Mouse (Mus musculus) telencephalon, adult 2 months (tissue): ENCODE measurements around the gene Qdpr.

Source experiments
- DNase-seq: peaks from one replicate; pipeline ENCODE4 v3.0.0-alpha.2; 2011; ENCODE audit warnings: low read depth, low spot score

Gene Qdpr

DNA sequence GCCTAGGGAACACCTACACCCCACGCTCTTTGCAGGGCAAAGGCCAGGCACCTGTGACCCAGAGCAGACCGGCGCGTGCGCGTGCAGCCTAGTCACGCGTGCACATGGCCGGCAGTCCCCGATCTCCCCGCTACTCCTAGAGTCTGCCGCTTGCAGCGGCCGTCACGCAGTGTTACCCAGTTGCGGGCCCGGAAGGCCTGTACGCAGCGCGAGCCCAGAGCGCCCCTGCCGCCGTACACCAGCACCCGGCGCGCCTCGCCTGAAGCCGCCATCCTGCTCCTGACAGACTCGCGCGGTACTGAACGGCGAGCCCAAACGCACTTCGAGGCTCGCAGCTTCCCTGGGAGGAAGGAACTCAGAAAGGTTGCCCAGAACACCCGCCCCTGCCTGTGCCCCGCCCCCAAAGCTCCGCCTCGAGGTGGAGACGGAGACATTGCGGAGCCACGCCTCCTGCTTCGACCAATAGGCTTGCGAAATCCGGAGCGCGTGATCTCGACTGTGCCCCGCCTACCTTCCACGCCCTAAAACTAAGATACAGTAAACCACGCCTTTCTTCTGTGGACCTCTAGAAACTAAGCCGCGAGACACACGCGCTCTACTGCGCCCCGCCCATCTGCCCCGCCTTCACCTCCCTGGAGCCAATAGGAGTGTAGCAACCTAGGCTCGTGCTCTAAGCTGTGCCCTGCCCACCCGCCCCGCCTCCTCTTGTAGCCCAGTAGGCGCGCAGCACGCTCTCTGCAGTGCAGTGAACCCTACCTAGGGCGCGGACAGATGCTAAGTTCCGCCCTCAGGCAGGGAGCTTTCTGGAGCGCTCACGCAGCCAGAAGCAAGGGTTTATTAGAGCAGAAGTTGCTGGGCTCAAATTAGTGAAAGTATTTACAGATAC, at the start of gene Qdpr:
TSS of gene Qdpr (minus strand) at position 406 of the 886 bp plus-strand sequence.
- DNase-seq: peak; percentile 100

DNA sequence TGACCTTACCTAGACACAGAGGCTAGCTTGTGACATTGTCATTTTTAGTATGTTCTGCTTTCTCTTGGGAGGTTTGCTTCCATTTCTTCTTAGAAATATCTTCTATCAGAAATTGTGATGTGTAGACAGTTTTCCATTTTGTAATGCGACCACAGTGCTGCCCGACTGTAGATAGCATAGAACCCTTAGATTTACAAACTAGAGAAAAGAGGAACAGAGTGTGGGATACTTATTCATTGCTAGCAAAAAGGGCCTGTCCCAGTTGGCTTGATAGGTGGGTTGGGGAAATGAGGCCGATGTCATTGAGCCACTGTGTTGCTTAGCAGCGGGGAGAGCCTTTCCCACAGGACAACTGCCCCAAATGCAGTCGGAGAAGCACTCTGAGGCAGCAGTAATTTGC, 47.5 kb upstream of the Qdpr start:
- no peak for DNase-seq

GRCm38 (mm10) chr5:45496930-45497550, 47.0 kb upstream of the Qdpr start:
- DNase-seq: no peak

DNA sequence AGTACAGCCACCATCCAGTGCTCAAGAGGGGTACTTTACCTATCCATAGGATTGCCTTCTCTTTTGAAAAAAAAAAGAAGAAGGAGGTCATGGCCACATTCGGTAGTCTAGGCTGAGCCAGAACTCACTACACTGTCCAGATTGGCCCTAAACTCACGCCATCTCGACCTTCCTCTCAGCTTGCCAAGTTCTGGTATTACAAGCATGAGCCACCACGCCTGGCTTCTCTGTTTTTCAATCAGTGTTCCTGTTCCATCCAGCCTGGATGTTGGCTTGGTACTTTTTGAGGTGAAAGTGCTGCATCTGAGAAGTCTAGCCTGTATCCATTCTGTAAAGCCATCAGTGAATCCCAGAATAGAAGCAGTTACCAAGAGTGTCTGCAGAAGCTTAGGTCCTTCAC, 46.4 kb upstream of the Qdpr start:
- DNase-seq: no peak

DNA sequence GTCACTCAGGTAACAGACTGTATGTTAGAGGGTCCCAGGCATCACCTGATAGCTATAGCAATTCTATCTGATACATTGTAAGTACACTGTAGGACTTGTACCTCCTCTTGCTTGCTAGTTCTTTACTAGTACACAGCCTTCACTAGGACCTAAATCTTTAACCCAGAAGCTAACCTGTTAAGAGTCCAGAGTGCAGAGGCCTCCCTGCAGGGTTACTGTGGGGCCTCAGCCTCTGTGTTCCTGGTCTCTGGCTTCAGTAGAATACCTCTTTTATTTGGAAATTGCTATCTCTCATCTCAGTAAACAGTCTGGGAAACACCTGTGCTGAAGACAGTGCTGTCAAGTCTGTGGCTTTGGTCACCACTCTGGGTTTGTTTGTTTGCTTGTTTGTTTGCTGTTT, 46.0 kb upstream of the Qdpr start:
- no peak for DNase-seq

DNA sequence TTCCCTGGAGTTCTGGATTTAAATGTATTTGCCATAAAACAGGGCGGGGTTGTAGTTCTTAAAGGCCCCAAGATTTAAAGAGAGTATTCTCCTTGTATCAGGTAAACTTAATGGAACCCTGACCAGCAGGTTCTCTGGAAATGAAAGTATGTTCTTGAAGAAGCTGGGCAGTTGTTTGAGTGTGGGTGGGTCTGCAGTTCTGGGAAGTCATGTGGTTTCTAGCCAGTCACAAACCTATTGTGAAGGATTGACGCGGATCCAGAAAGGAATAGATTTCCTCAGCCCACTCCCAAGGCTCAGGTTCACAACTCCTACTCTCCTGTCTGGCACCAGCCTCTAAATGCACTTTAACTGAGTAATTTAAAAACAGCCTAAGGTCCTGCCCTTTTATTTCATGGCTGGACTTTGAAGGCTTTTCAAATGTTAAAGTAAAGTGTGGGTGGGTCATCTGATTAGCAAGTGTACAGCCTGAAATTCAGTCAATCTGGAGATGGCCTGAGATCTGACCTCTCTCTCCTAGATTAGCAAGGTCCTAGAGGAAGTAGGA, 45.5 kb upstream of the Qdpr start:
- DNase-seq: no peak

DNA sequence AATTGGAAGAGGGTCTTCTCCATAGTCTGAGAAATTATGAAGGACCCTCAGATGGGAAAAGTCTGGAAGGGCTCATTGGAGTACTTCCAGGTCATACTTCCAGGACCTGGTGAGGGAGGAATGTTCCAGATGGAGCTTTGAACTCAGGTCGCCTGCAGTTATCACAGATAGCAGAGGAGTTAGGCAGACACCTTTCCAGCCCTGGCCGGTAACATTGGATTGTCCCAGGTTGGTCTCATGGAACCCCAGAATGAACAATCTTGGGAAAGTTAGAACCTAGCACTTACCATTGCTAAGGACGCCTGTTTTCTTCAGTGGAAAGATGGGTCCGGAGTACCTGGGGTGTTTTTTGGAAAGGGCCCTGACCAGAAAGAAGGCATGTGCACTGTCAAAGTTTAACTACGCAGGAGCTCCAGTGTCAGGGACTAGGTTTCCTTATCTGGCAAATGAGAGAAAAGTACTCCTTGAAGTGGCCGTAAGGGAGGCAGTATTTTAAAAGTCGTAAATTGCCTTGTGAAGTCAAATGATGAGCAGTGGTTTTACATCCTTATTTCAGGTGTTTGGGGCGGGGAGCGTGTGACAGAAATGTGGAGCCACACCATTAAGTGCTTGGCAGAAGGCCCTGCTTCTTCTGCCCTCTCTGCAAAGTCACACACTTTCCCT, 44.2 kb upstream of the Qdpr start:
- no peak for DNase-seq

DNA sequence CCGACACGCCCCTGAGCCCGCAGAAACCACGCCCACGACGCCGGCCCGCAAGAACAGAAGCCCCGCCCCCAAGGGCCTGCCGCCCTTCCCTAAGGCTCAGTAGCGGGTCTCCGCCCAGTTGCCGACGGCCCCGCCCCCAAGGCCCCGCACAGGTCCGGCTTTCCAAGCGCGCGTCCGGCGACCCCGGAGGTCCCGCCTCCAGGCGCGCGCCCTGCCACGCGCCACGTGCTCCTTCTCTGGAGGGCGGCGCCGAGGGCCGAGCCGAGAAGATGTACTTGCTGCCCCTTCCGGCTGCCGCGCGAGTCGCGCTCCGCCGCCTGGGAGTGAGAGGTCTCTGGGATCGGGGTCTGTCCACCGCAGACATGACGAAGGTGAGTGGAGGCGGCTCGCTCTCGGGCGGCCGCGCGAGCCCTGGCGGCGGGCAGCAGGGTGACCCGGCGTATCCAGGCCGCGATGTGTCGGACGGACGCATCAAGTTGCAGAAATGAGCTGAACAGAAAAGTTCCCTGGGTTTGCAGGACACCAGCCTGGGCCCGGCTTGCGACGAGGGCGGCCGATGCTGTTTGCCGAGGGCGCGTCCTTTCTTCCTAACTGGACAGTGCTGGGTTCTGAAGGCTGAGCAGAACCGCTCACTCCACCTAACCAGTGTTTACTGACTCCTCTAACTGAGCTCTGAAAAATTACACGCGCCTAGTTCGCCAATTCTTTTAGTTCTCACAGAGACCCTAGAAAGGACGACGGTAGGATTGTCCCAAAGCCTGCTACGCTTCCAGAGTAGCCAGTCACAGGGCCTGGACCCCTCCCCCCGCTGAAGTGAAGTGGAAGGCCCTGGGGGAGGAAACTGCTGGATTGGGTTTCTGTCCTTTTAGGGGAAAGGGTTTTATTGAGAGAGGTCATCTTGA, 43.4 kb upstream of the Qdpr start, which contains the start of gene Lap3:
TSS of gene Lap3 (plus strand) at position 184 of the 902 bp plus-strand sequence.
- peak; percentile 89 for DNase-seq

GRCm38 (mm10) chr5:45491776-45492175, 41.7 kb upstream of the Qdpr start:
- no peak for DNase-seq

GRCm38 (mm10) chr5:45483654-45484053, 33.6 kb upstream of the Qdpr start:
- DNase-seq: no peak

DNA sequence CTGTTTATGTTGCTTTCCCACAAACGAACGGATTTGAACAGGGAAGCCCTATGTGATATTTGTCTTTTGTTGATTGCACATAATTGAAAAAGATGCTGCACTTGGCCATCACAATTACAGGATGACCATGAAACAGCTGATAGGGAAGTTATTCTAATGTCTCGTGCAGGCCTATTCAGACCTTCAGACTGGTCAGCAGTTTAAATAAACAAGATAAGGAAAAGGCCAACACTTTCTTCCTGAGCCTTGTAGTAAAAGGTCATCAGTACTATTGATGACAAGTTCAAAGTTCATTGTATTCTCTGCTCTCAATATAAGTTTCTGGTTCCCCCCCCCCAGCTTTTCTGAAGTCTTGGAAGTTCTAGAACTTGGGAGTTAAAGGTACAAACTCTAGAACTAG, 32.6 kb upstream of the Qdpr start:
- DNase-seq: no peak

DNA sequence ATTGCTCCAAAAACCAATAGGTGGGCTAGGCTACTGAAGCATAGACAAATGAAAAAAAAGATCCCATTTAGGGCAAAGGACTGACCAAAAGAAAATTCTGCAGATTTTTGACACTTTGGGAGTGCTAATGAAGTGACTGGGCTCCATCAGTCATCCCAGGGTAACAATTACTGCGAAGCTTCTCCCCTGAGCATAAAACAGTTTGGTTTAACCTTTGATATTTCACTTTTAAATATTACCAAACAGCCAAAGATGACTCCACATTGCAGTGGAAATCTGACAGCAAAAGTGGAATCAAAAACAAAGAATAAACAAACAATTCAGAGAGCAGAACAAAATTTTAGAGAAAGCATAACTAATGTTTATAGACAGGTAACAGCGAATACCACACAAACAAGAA, 31.1 kb upstream of the Qdpr start:
- DNase-seq: no peak

- no peak for DNase-seq
These were observed 30.0 kb upstream of the Qdpr start for GRCm38 (mm10) chr5:45480066-45480465.

DNA sequence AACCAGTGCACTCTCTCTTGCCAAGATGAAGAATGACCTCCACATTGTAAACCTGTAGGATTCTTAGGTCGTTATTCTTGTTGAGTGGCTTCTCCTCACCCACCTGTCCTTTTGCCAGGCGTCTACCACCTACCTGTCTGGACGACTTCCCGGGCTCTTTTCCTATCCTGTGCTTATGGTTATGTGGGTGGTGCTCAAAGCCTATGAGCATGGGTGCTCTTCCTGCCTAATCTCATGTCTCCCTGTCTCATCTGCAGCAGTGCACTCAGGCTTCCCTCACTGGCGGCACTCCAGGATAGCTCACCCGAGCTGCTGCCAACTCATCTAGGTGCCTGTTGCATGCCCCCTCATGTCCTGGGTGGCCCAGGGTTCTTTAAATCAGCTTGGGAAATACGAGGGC, 27.6 kb upstream of the Qdpr start:
- DNase-seq: no peak

- DNase-seq: peak; percentile 52
These were observed 26.3 kb upstream of the Qdpr start for GRCm38 (mm10) chr5:45476288-45476687.

- no peak for DNase-seq
These were observed 25.7 kb upstream of the Qdpr start for GRCm38 (mm10) chr5:45475771-45476170.

DNA sequence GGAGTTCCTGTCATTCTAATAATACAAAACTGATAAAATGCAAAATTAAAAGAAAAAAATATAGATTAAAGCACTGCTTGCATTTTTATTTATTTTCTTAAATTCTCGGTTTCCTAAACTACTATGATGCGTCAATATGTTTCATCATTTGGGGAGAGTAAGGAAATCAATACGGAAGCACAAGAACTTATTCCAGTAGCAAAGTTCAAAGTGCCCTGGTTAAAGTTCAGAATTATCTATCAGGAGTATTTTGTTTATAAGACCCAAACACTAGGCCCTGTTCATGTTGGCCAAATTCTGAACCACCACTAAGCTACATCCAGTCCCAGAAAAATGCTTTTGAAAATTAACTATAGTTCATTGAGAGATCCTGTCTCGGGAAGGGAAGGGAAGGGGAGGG, 24.7 kb upstream of the Qdpr start:
- DNase-seq: no peak

GRCm38 (mm10) chr5:45474215-45474614, 24.2 kb upstream of the Qdpr start:
- DNase-seq: peak; percentile 76

DNA sequence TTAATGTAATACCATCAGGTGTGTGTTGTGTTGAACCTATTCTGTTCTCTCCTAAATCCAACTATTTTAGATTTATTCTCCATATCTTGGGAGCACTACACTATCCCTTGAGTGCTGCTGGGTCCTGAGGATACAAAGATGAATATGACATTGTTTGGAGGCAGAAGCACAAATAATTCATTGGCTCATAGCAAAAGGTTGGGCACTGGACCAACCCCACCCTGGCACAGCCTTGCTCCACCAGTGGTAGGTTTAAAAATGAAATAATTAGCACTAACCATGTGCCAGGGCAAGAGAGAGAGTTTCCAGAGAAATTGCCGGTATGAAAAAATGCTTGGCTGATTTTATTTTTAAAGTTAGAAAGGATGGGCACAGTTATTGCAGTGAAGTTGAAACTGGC, 23.5 kb upstream of the Qdpr start:
- peak; percentile 51 for DNase-seq

DNA sequence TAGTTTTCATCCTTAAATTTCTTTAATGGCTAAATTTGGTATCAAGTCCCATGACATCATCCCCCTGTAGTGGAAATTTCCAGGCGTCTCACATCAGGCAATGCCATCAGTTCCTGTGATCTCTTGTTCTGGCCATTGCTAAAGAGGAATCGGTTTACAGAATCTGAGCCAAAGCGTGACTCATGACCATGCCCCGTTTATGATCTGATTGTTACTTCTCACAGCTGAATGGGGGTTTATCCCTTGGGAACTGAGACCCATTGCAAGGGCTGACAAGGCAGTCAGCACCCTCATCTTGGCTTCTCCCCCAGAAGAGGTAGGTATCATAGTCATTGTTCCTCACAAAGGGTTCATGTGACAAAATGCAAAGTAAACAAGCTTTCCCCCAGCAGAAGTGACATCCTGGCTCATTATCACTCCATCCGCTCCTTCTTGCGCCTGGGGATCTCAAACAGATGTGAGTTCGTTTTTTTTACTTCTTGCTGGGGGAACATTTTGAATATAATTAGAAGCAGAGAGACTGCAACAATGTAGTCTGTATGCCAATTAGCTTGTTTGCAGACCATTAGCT, 22.9 kb upstream of the Qdpr start:
- peak; percentile 86 for DNase-seq

DNA sequence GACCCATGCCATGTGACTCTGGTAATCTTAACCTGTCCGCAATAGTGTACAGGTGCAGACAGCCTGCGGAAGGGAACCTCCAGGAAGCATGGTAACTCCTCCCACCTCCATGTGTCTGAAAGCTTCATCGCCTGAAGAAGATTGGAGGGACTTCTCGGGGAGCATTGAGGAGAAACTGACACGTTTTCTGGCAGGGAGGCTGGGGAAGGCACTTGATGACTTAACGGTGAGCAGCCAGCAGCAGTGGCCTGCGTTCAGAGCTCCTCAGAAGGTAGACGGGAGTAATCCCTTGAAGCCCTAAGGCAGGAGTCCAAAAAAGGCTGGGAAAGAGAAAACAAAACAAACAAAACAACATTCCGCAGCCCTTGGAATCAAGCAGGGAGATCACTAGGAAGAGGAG, 4.4 kb upstream of the Qdpr start:
- no peak for DNase-seq
